Mouse (Mus musculus) heart, postnatal 0 days (tissue): ENCODE measurements around the gene Rab14. TPM values are rescaled to one million over a fixed set of nuclear protein-coding genes. Genes with fewer than 3 reads are reported as not detected.
A peak's percentile ranks its signal among the peaks of the same experiment; 100 is the strongest.

ENCODE experiments used
- ATAC-seq: fragments of 200-750 bp; cut with Nextera tagmentation; 2 replicates; pipeline ENCODE4 v1.8.0; 2017; ENCODE audit warnings: low read depth, moderate number of reproducible peaks, moderate library complexity; ENCODE audit not compliant: insufficient read depth
- DNase-seq: peaks from one replicate; pipeline ENCODE4 v3.0.0-alpha.2; 2016; ENCODE audit warnings: low spot score
- H3K27ac ChIP-seq: fragments of 300-500 bp; sonication (generic); 2 replicates; pipeline ENCODE4 v1.5.1; 2014; ENCODE audit warnings: low read depth, mild to moderate bottlenecking
- H3K27me3 ChIP-seq: fragments of 300-500 bp; sonication (generic); 2 replicates; pipeline ENCODE4 v1.6.1; 2014; ENCODE audit warnings: low read length, mixed read lengths; ENCODE audit not compliant: control insufficient read depth, insufficient read depth
- H3K36me3 ChIP-seq: fragments of 300-500 bp; sonication (generic); replicated peaks from 2 replicates; pipeline ENCODE4 v1.6.1; 2014; ENCODE audit warnings: low read length, mixed read lengths; ENCODE audit not compliant: control insufficient read depth, insufficient read depth
- H3K4me1 ChIP-seq: fragments of 300-500 bp; sonication (generic); 2 replicates; pipeline ENCODE4 v1.6.1; 2014; ENCODE audit warnings: antibody characterized with exemption; ENCODE audit not compliant: control insufficient read depth, insufficient read depth
- H3K4me2 ChIP-seq: fragments of 300-500 bp; sonication (generic); 2 replicates; pipeline ENCODE4 v1.6.1; 2014; ENCODE audit warnings: low read depth, mild to moderate bottlenecking, low read length, moderate library complexity
- H3K4me3 ChIP-seq: fragments of 300-500 bp; sonication (generic); 2 replicates; pipeline ENCODE4 v1.5.1; 2014; ENCODE audit warnings: low read depth, low read length
- H3K9ac ChIP-seq: fragments of 300-500 bp; sonication (generic); replicated peaks from 2 replicates; pipeline ENCODE4 v1.6.1; 2014; ENCODE audit warnings: low read depth, low read length, mixed read lengths
- H3K9me3 ChIP-seq: fragments of 300-500 bp; sonication (generic); replicated peaks from 2 replicates; pipeline ENCODE4 v1.6.1; 2016; ENCODE audit warnings: low read length; ENCODE audit not compliant: control insufficient read depth
- CTCF ChIP-seq: IDR thresholded peaks from 2 replicates; pipeline ENCODE4 v1.5.1; 2016; ENCODE audit warnings: antibody characterized with exemption, control low read depth, low read depth
- EP300 ChIP-seq: IDR thresholded peaks from 2 replicates; pipeline ENCODE4 v1.6.1; 2016; ENCODE audit warnings: antibody characterized with exemption, low read depth
- WGBS: fragments of 180-500 bp; shearing (Covaris S2); extraction: QIAGEN DNeasy Blood & Tissue Kit; methylation state at CpG from one replicate; pipeline ENCODE4 v1.1.7; 2014; 5-methylcytosine and 5-hydroxymethylcytosine counted together
- polyA plus RNA-seq: library from polyadenylated mRNA; unstranded; fragments of >200 nt; fragmentation: Nextera tagmentation; extraction: Ambion mirVana; gene quantifications from 2 replicates; pipeline ENCODE4 v1.2.1, GENCODE M21; 2015
- total RNA-seq: library from RNA; depleted of rRNA; stranded (reverse); fragments of >200 nt; gene quantifications from 2 replicates; pipeline ENCODE4 v1.2.3, GENCODE M21; 2014; ENCODE audit warnings: low replicate concordance

Gene Rab14
- total and polyA plus RNA-seq, 2 experiments from 2014 or later = 130 to 349 TPM

- Histone ChIP-seq H3K27ac (no peak overlapping the region), H3K36me3 (no peaks in the 10 kb centered on the region), H3K4me1 (no peaks in the 10 kb centered on the region), H3K4me3 (no peak overlapping the region), H3K9me3 (no peaks in the 10 kb centered on the region), H3K4me2 (no peak overlapping the region), H3K27me3 (no peaks in the 10 kb centered on the region), H3K9ac (no peak overlapping the region)
- no peak for ATAC-seq
- WGBS = 95% methylated on average over 3 of the region's 3 CpGs
- TF ChIP-seq CTCF (no peak), EP300 (no peak)
- DNase-seq = no peak
These were observed 17.8 kb upstream of the Rab14 start for GRCm38 (mm10) chr2:35218736-35219135.

- WGBS = 67% methylated on average over 2 of the region's 2 CpGs
- Histone ChIP-seq H3K4me1 (no peaks in the 10 kb centered on the region), H3K27ac (no peak overlapping the region), H3K4me2 (no peak overlapping the region), H3K9ac (no peak overlapping the region), H3K36me3 (no peaks in the 10 kb centered on the region), H3K4me3 (no peak overlapping the region), H3K27me3 (no peaks in the 10 kb centered on the region), H3K9me3 (no peaks in the 10 kb centered on the region)
- DNase-seq = no peak
- TF ChIP-seq EP300 (no peak), CTCF (no peak)
- ATAC-seq = no peak
These were observed 15.8 kb upstream of the Rab14 start for GRCm38 (mm10) chr2:35216701-35217100.

- no peak overlapping the region for H3K4me2 ChIP-seq
- H3K9ac ChIP-seq = no peak overlapping the region
- no peaks in the 10 kb centered on the region for H3K27me3 ChIP-seq
- 81% methylated on average over 14 of the region's 14 CpGs for WGBS
- no peak for ATAC-seq
- no peak overlapping the region for H3K4me3 ChIP-seq
- no peaks in the 10 kb centered on the region for H3K9me3 ChIP-seq
- DNase-seq = no peak
- no peak overlapping the region for H3K27ac ChIP-seq
- H3K36me3 ChIP-seq = no peaks in the 10 kb centered on the region
- H3K4me1 ChIP-seq = no peaks in the 10 kb centered on the region
- TF ChIP-seq CTCF (no peak), EP300 (no peak)
These were observed 14.4 kb upstream of the Rab14 start for GRCm38 (mm10) chr2:35215363-35215762.

- TF ChIP-seq CTCF (peak; percentile 95), EP300 (no peak)
- no peaks in the 10 kb centered on the region for H3K27me3 ChIP-seq
- no peak overlapping the region for H3K27ac ChIP-seq
- H3K36me3 ChIP-seq = no peaks in the 10 kb centered on the region
- DNase-seq (peak; percentile 71), ATAC-seq (peak; percentile 84)
- 9% methylated on average over 12 of the region's 12 CpGs for WGBS
- H3K9me3 ChIP-seq = no peaks in the 10 kb centered on the region
- H3K4me1 ChIP-seq = no peaks in the 10 kb centered on the region
- no peak overlapping the region for H3K4me3 ChIP-seq
- H3K4me2 ChIP-seq = peak overlapping the region; percentile 34; the same call in 1 of the 2 replicates
- no peak overlapping the region for H3K9ac ChIP-seq
These were observed 14.0 kb upstream of the Rab14 start for GRCm38 (mm10) chr2:35214881-35215358.

GRCm38 (mm10) chr2:35213345-35213910, 12.5 kb upstream of the Rab14 start:
- Histone ChIP-seq H3K9ac (no peak overlapping the region), H3K27ac (no peak overlapping the region), H3K36me3 (no peaks in the 10 kb centered on the region), H3K4me2 (no peak overlapping the region), H3K27me3 (no peaks in the 10 kb centered on the region), H3K4me1 (no peaks in the 10 kb centered on the region), H3K4me3 (no peak overlapping the region), H3K9me3 (no peaks in the 10 kb centered on the region)
- WGBS = 57% methylated on average over 12 of the region's 12 CpGs
- TF ChIP-seq EP300 (no peak), CTCF (no peak)
- DNase-seq (no peak), ATAC-seq (no peak)

GRCm38 (mm10) chr2:35211681-35212080, 10.8 kb upstream of the Rab14 start:
- TF ChIP-seq CTCF (no peak), EP300 (no peak)
- no peak overlapping the region for H3K4me3 ChIP-seq
- WGBS = 75% methylated on average over 3 of the region's 3 CpGs
- no peak overlapping the region for H3K9ac ChIP-seq
- DNase-seq (no peak), ATAC-seq (no peak)
- H3K4me1 ChIP-seq = no peaks in the 10 kb centered on the region
- H3K9me3 ChIP-seq = no peaks in the 10 kb centered on the region
- H3K27ac ChIP-seq = no peak overlapping the region
- no peak overlapping the region for H3K4me2 ChIP-seq
- no peaks in the 10 kb centered on the region for H3K27me3 ChIP-seq
- H3K36me3 ChIP-seq = no peaks in the 10 kb centered on the region
